Mouse (Mus musculus) mouse trophoblast stem cell (cell line): ENCODE results near the gene Coro2b.

Source experiments
- in situ Hi-C, 2 experiments: fragments of 300-500 bp; cut with MseI, MboI; formaldehyde crosslinking; loops; 2 replicates in 1 of 2; 3 replicates in 1 of 2; pipeline ENCODE4 v1.15.1; 2025

The Coro2b gene

GRCm38 (mm10) chr9:62515138-62515537 is 21.7 kb downstream of the Coro2b start:
- in situ Hi-C loops: no loop called here

GRCm38 (mm10) chr9:62513492-62514133 is 23.2 kb downstream of the Coro2b start:
- in situ Hi-C loops: no loop called here

- in situ Hi-C loops: no loop called here
Measured at GRCm38 (mm10) chr9:62510530-62510936, 26.3 kb downstream of the Coro2b start.

GRCm38 (mm10) chr9:62509617-62510016 is 27.2 kb downstream of the Coro2b start:
- in situ Hi-C loops: no loop called here

- in situ Hi-C loops: no loop called here
Measured at GRCm38 (mm10) chr9:62508740-62509524, 27.9 kb downstream of the Coro2b start.

GRCm38 (mm10) chr9:62506467-62507067 is 30.3 kb downstream of the Coro2b start:
- in situ Hi-C loops: no loop called here

GRCm38 (mm10) chr9:62504129-62504528 is 32.7 kb downstream of the Coro2b start:
- in situ Hi-C loops: no loop called here

- in situ Hi-C loops: no loop called here
Measured at GRCm38 (mm10) chr9:62502361-62502760, 34.5 kb downstream of the Coro2b start.

GRCm38 (mm10) chr9:62501566-62501965 is 35.3 kb downstream of the Coro2b start:
- in situ Hi-C loops: no loop called here

GRCm38 (mm10) chr9:62500007-62500406 is 36.8 kb downstream of the Coro2b start:
- in situ Hi-C loops: no loop called here

- in situ Hi-C loops: no loop called here
Measured at GRCm38 (mm10) chr9:62498945-62499344, 37.9 kb downstream of the Coro2b start.

- in situ Hi-C loops: no loop called here
Measured at GRCm38 (mm10) chr9:62497135-62498092, 39.4 kb downstream of the Coro2b start.

GRCm38 (mm10) chr9:62492306-62492990 is 44.4 kb downstream of the Coro2b start:
- in situ Hi-C loops: no loop called here

GRCm38 (mm10) chr9:62491611-62492010 is 45.2 kb downstream of the Coro2b start:
- in situ Hi-C loops: no loop called here

GRCm38 (mm10) chr9:62491104-62491503 is 45.7 kb downstream of the Coro2b start:
- in situ Hi-C loops: no loop called here

GRCm38 (mm10) chr9:62484107-62484506 is 52.7 kb downstream of the Coro2b start:
- in situ Hi-C loops: no loop called here

- in situ Hi-C loops: no loop called here
Measured at GRCm38 (mm10) chr9:62482788-62483187, 54.1 kb downstream of the Coro2b start.

- in situ Hi-C loops: no loop called here
Measured at GRCm38 (mm10) chr9:62480898-62481642, 55.8 kb downstream of the Coro2b start.

- in situ Hi-C loops: no loop called here
Measured at GRCm38 (mm10) chr9:62480149-62480548, 56.7 kb downstream of the Coro2b start.
